Mouse (Mus musculus): ENCODE results near the gene Mindy3.

DNA sequence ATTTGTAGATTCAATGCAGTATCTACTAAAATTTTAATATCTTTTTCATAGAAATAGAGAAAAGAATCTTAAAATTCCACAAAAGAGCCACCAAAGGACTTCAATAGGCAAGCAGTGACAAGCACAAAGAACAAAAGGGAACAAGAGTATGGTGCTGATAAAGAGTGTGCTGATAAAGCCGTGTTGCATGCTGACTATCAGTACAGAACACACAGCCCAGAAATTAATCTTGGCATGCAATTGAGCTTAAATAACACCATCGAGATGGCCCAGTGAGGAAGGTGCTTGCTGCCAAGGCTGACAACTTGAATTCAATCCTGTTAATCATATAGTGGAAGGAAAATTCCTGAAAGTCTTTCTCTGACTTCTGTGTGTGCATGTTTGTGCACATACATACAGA, 50.8 kb downstream of the Mindy3 start:
- TF ChIP-seq CTCF (IDR thresholded peaks at IDR 0.05; ENCODE audit: low read depth) (no peak), EP300 (IDR thresholded peaks at IDR 0.05; ENCODE audit: low read depth) (no peak)
